Mouse (Mus musculus) midbrain, embryonic 12.5 days (tissue): ENCODE measurements at regions not wholly inside any gene's neighbourhood (a gene's known extent, or its start where the extent isn't known, plus 50 kb on each side); places are given as distances from the start of the nearest gene placed in this dataset.
A peak's percentile ranks its signal among the peaks of the same experiment; 100 is the strongest.

ENCODE experiments used
- ATAC-seq: fragments of 200-750 bp; cut with Nextera tagmentation; 2 replicates; pipeline ENCODE4 v1.8.0; 2017; ENCODE audit warnings: low read depth, moderate TSS enrichment, moderate library complexity; ENCODE audit not compliant: low FRiP score
- H3K27ac ChIP-seq: fragments of 300-500 bp; sonication (generic); replicated peaks from 2 replicates; pipeline ENCODE4 v1.5.1; 2016; ENCODE audit warnings: mild to moderate bottlenecking
- H3K27me3 ChIP-seq: fragments of 300-500 bp; sonication (generic); 2 replicates; pipeline ENCODE4 v1.6.1; 2016; ENCODE audit warnings: mild to moderate bottlenecking
- H3K36me3 ChIP-seq: fragments of 300-500 bp; sonication (generic); 2 replicates; pipeline ENCODE4 v1.6.1; 2016
- H3K4me1 ChIP-seq: fragments of 300-500 bp; sonication (generic); 2 replicates; pipeline ENCODE4 v1.6.1; 2016
- H3K4me2 ChIP-seq: fragments of 300-500 bp; sonication (generic); replicated peaks from 2 replicates; pipeline ENCODE4 v1.6.1; 2016; ENCODE audit warnings: mild to moderate bottlenecking, moderate library complexity
- H3K4me3 ChIP-seq: fragments of 300-500 bp; sonication (generic); 2 replicates; pipeline ENCODE4 v1.5.1; 2016; ENCODE audit warnings: mild to moderate bottlenecking
- H3K9ac ChIP-seq: fragments of 300-500 bp; sonication (generic); replicated peaks from 2 replicates; pipeline ENCODE4 v1.6.1; 2016; ENCODE audit warnings: mild to moderate bottlenecking, moderate library complexity
- H3K9me3 ChIP-seq: fragments of 300-500 bp; sonication (generic); 2 replicates; pipeline ENCODE4 v1.6.1; 2016; ENCODE audit warnings: mild to moderate bottlenecking
- WGBS: fragments of 180-500 bp; shearing (Covaris S2); methylation state at CpG from one replicate; pipeline ENCODE4 v1.1.7; 2016; 5-methylcytosine and 5-hydroxymethylcytosine counted together

DNA sequence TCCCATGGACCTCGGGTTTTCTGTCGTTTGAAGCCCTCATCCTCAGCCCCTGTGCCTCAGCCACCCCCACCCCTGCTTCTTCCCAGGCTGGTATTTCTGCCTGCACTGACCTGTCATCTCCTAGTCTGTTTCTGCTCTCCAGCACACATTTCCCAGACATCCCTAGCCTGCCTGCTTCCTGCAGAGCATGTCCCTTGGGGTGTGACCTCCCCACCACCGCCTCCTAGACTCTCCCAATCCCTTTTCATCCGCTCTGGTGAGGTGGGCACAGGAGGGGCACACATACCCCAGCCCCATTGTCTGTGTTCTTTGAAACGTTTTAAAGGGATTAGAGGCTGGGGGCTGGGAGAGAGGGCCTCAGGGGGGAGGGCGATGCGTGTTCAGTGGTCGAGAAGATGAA is 86.6 kb upstream of the Unc5b start:
- H3K36me3 ChIP-seq, result no peaks in the 10 kb centered on the region
- H3K27ac ChIP-seq, result peak overlapping the region; percentile 64
- peak; percentile 74 for ATAC-seq
- H3K4me2 ChIP-seq, result peak overlapping the region; percentile 29
- 5% methylated on average over 8 of the region's 8 CpGs for WGBS
- no peaks in the 10 kb centered on the region for H3K9me3 ChIP-seq
- no peak overlapping the region for H3K4me3 ChIP-seq
- peaks cover 69% of the 10 kb centered on the region for H3K27me3 ChIP-seq
- peaks cover 34% of the 10 kb centered on the region for H3K4me1 ChIP-seq
- no peak overlapping the region for H3K9ac ChIP-seq

DNA sequence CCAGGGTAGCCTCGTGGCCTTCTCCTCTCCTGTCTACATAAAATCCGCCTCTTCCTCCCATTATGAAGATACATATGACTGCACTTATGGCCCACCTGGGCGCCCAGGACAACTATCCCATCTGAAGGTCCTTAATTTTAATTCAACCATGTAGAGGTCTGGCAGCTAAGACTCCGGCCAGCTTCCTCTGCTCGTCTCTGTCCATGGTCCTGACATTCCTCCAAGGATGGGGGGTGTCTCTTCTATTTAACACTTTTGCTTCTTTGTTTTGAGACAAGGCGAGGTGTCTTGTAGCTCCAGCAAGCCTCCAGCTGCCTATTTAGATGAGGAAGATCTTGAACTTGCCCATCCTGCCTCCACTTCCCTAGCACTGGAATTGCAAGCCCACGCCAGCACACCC is 83.0 kb upstream of the Unc5b start:
- H3K27me3 ChIP-seq, result peaks cover 37% of the 10 kb centered on the region

DNA sequence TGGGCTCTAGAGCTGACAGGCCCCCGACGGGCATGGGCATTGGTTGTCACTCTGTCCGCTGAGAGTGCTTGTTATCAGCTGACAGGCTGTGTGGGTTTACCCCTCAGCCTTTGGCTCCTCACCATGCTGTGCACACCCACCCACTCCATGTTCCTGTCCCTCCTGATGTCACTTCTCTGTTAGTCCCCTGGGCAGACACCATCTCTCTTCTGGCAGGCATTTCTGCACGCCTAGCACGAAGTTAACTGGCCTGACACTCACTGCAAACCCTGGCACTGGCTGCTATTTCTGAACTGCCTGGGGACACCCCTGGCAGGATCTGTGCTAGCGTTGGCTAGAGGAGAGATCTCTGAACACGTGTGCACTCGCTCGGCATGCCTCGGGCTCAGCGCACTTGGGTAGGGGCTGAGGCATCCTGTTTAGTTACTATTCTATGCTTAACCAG is 82.1 kb upstream of the Unc5b start:
- 87% methylated on average over 11 of the region's 11 CpGs for WGBS
- no peak overlapping the region for H3K4me2 ChIP-seq
- H3K4me3 ChIP-seq, result no peak overlapping the region
- H3K9me3 ChIP-seq, result peaks cover 3% of the 10 kb centered on the region; the same call in 1 of the 2 replicates
- no peak overlapping the region for H3K9ac ChIP-seq
- H3K4me1 ChIP-seq, result peaks cover 29% of the 10 kb centered on the region
- H3K27me3 ChIP-seq, result peaks cover 35% of the 10 kb centered on the region
- no peaks in the 10 kb centered on the region for H3K36me3 ChIP-seq
- ATAC-seq, result no peak
- no peak overlapping the region for H3K27ac ChIP-seq

More for the DNA sequence above, 83.0 kb upstream of the Unc5b start:
- no peaks in the 10 kb centered on the region for H3K36me3 ChIP-seq
- H3K9me3 ChIP-seq, result no peaks in the 10 kb centered on the region; the same call in 1 of the 2 replicates
- no peak overlapping the region for H3K4me3 ChIP-seq
- peaks cover 34% of the 10 kb centered on the region for H3K4me1 ChIP-seq
- WGBS, result 36% methylated on average over 7 of the region's 7 CpGs
- H3K9ac ChIP-seq, result no peak overlapping the region
- no peak overlapping the region for H3K27ac ChIP-seq
- no peak overlapping the region for H3K4me2 ChIP-seq
- ATAC-seq, result no peak

DNA sequence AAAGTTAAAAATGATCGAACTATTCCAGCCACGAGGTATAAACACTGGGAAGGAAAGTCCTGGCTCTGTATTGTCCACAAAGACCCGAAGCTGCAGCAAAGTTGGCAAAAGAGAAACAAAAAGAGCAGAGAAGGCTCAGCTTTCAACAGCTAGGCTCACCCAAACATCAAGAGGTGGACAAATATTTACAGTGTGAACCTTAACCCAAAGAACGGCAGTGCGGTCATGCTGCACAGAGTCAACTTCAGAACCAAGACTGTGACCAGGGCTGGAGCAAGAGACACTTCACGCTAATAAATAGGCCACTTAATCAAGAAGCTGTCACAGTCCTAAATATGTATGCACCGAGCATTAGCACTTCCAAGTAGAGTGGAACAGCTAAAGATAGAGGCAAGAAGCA is 73.0 kb upstream of the Unc5b start:
- peaks cover 9% of the 10 kb centered on the region; the same call in 1 of the 2 replicates for H3K9me3 ChIP-seq
- no peaks in the 10 kb centered on the region for H3K27me3 ChIP-seq
- 83% methylated on average over 7 of the region's 7 CpGs for WGBS
- ATAC-seq, result no peak
- no peak overlapping the region for H3K4me3 ChIP-seq
- no peaks in the 10 kb centered on the region for H3K36me3 ChIP-seq
- 0 out of 2 replicates have a peak, but pooled peaks cover 5% of the 10 kb centered on the region for H3K4me1 ChIP-seq
- no peak overlapping the region for H3K4me2 ChIP-seq
- no peak overlapping the region for H3K9ac ChIP-seq
- no peak overlapping the region for H3K27ac ChIP-seq

DNA sequence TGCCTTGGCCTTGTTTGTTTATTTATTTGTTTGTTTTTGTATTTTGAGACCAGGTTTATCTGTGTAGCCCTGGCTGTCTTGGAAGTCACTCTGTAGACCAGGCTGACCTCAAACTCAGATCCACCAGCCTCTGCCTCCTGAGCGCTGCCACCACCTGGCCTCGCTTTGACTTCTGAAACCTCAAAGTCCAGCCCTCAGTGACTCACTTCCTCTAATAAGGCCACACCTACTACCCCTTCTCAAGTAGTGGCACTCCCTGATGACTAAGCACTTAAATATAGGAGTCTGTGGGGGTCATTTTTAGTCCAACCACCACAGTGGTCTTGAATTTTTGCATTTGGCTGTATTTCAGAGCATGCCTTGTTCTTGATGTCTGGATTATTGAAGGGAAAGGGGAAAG is 69.6 kb upstream of the Unc5b start:
- peaks cover 6% of the 10 kb centered on the region for H3K4me1 ChIP-seq
- H3K9me3 ChIP-seq, result no peaks in the 10 kb centered on the region
- no peaks in the 10 kb centered on the region for H3K27me3 ChIP-seq
- H3K27ac ChIP-seq, result no peak overlapping the region
- no peaks in the 10 kb centered on the region for H3K36me3 ChIP-seq
- H3K9ac ChIP-seq, result no peak overlapping the region
- WGBS, result 86% methylated on average over 2 of the region's 2 CpGs
- no peak overlapping the region for H3K4me3 ChIP-seq
- no peak overlapping the region for H3K4me2 ChIP-seq
- ATAC-seq, result no peak

DNA sequence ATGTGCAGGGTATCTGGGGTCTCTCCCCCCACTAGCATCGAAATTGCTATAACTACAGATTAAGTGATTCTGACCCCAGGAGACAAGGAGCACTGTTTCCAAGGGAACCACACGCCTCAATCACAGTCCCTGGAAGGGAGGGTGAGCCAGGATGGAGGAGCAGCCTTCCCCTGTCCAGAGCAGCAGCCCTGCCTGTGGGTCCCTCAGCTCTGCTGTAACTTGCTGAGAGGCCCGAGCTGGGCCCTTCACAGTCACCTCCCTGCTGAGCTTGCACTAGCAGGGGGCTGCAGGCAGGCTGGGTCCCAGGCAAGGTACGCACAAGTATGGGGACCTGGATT is 62.4 kb upstream of the Unc5b start:
- WGBS, result 22% methylated on average over 4 of the region's 4 CpGs

DNA sequence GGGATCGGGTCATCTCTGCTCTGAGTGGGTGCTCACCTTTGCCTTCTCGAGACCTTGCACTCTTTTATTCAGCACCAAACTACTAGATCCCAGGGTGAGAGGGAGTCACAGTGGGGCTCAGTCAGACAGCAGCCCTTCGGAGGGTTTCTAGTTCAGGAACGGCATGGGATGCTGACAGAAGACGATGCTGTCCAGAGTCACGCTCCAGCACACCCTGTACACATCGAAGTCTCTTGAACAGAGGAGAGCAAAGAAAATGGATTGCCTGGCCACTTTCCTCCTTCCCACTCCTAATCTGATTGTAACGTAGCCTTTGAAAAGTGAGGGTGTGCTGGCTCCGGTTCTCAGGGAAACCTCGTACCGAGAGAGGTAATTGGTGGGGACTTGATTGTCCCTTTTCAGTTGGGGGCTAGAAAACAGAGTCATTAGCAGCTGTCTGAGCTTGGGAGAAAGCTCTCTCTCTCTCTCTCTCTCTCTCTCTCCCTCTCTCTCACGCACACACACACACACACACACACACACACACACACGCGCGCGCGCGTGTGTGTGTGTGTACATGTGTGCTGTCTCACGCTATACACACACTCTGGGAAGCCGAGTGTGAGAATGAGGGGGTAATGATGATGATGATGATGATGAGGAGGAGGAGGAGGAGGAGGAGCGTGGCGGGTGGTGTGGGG is 61.9 kb upstream of the Unc5b start:
- H3K4me3 ChIP-seq, result no peak overlapping the region
- ATAC-seq, result no peak; the same call in none of the 2 replicates
- peak overlapping the region; percentile 73 for H3K27ac ChIP-seq
- H3K27me3 ChIP-seq, result no peaks in the 10 kb centered on the region
- 48% methylated on average over 22 of the region's 22 CpGs for WGBS
- H3K9me3 ChIP-seq, result no peaks in the 10 kb centered on the region
- H3K4me1 ChIP-seq, result peaks cover 31% of the 10 kb centered on the region
- H3K4me2 ChIP-seq, result 0 out of 2 replicates have a peak overlapping the region, but pooled peaks have one; percentile 17
- H3K9ac ChIP-seq, result 0 out of 2 replicates have a peak overlapping the region, but pooled peaks have one; percentile 2
- no peaks in the 10 kb centered on the region for H3K36me3 ChIP-seq

More for the DNA sequence above, 62.4 kb upstream of the Unc5b start:
- peaks cover 31% of the 10 kb centered on the region for H3K4me1 ChIP-seq
- H3K9me3 ChIP-seq, result no peaks in the 10 kb centered on the region
- no peaks in the 10 kb centered on the region for H3K27me3 ChIP-seq
- peak; percentile 86 for ATAC-seq
- 0 out of 2 replicates have a peak overlapping the region, but pooled peaks have one; percentile 17 for H3K4me2 ChIP-seq
- no peaks in the 10 kb centered on the region for H3K36me3 ChIP-seq
- H3K27ac ChIP-seq, result peak overlapping the region; percentile 73
- H3K9ac ChIP-seq, result 0 out of 2 replicates have a peak overlapping the region, but pooled peaks have one; percentile 2
- H3K4me3 ChIP-seq, result no peak overlapping the region

DNA sequence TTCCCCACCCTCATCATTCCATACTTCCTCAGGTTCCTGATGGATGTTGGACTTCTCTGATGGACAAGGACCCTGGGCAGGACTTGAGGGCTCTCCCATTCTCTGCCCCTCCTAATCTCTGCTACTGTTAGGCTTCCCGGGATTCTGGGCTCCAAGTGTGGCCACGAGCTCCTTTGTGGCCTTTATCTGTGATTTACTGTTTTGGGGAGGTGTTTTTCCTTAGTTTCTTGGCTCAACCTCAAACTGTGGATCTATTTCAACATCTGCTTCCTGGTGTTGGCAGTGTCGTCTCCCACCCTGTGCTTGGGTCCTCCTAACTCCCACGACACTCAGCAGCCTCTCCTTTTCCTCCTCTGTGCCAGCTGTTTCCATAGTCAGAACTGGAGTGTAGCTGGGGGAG is 61.3 kb upstream of the Unc5b start:
- 49% methylated on average over 4 of the region's 4 CpGs for WGBS
- Histone ChIP-seq H3K27me3 (no peaks in the 10 kb centered on the region), H3K36me3 (no peaks in the 10 kb centered on the region), H3K4me1 (peaks cover 31% of the 10 kb centered on the region), H3K9me3 (no peaks in the 10 kb centered on the region), H3K4me2 (no peak overlapping the region), H3K4me3 (no peak overlapping the region), H3K27ac (peak overlapping the region; percentile 73), H3K9ac (no peak overlapping the region)
- no peak for ATAC-seq

DNA sequence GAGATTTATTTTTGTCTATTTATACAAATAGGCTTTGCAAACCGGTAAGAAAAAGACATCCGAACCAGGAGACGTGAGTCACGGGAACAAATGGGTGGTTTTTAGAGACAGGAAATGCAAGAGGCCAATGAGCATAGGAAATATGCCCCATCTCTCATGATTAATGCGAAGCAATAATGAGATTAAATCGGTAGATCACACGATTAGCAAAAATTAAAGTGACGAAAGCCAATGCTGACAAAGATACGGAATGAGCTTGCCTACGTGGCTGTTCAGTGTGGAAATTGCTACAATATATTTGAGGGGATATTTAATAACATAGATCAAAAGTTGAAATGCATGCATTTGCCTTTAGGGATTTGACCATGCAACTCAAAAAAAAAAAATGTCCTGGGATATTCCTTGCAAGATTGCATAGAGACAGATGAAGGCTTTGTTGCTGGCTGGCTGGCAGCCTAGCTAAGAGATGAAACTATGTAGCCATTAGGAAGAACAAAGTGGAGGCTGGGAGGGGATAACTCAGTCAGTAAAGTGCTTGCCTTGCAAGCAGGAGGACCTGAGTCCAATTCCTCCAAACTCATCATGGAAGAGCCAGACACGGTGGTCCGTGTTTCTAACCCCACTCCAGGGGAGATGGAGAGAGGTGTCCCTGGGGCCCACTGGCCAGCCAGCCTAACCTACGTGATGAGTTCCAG is 60.2 kb upstream of the Unc5b start:
- H3K36me3 ChIP-seq, result no peaks in the 10 kb centered on the region
- ATAC-seq, result no peak
- WGBS, result 74% methylated on average over 13 of the region's 13 CpGs
- no peak overlapping the region for H3K27ac ChIP-seq
- peaks cover 31% of the 10 kb centered on the region for H3K4me1 ChIP-seq
- no peak overlapping the region for H3K4me2 ChIP-seq
- peaks cover 9% of the 10 kb centered on the region; the same call in 1 of the 2 replicates for H3K27me3 ChIP-seq
- H3K9ac ChIP-seq, result no peak overlapping the region
- no peak overlapping the region for H3K4me3 ChIP-seq
- H3K9me3 ChIP-seq, result no peaks in the 10 kb centered on the region

DNA sequence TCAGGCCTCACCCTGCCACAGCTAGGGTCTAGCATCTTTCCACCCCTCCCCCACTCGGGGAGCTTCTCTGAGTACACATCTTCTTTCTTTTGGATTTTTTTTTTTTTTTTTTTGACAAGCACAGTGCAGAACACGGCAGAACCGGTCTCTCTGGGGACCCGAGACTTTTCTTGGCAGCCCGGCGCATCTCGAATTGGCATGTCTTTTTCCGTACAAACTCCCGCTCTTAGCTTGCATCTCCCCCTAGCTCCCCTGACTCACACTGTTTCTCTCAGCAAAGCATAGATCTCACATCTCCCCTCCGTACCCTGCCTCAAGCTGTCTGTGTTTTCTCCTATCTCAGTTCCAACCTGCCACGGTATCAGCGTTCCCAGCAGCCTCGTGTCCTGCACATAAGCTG is 58.4 kb upstream of the Unc5b start:
- H3K27me3 ChIP-seq, result peaks cover 10% of the 10 kb centered on the region; the same call in 1 of the 2 replicates
- no peak overlapping the region for H3K4me3 ChIP-seq
- no peaks in the 10 kb centered on the region for H3K36me3 ChIP-seq
- WGBS, result 85% methylated on average over 13 of the region's 13 CpGs
- H3K9me3 ChIP-seq, result no peaks in the 10 kb centered on the region
- H3K4me2 ChIP-seq, result no peak overlapping the region
- peaks cover 39% of the 10 kb centered on the region for H3K4me1 ChIP-seq
- H3K9ac ChIP-seq, result no peak overlapping the region
- no peak overlapping the region for H3K27ac ChIP-seq
- ATAC-seq, result no peak

DNA sequence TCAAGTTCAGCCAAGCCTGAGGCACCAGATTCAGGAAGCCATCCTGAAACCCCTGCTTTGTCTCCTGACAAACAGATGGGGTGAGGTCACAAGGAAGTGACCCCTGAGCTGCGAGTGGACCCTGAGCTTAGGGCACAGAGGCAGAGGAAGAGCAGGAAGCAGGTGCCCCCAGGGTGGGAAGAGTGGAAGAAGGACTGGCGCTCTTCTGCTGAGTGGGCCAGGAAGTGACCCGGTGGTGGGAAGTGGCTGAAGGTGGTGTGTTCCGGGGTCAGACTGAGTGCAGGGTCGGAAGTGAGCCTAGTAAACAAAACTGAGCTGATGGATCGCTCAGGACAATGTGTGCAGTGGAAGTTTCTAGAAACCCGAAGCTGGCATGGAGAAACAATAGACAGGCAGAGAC is 57.2 kb upstream of the Unc5b start:
- H3K36me3 ChIP-seq, result no peaks in the 10 kb centered on the region
- 81% methylated on average over 7 of the region's 7 CpGs for WGBS
- H3K4me2 ChIP-seq, result no peak overlapping the region
- peaks cover 10% of the 10 kb centered on the region; the same call in 1 of the 2 replicates for H3K27me3 ChIP-seq
- H3K4me1 ChIP-seq, result peaks cover 26% of the 10 kb centered on the region
- no peaks in the 10 kb centered on the region for H3K9me3 ChIP-seq
- no peak overlapping the region for H3K4me3 ChIP-seq
- no peak overlapping the region for H3K9ac ChIP-seq
- ATAC-seq, result no peak
- H3K27ac ChIP-seq, result no peak overlapping the region
